Mouse (Mus musculus) megakaryocyte, adult 5-6 weeks (primary cell): ENCODE measurements at regions not wholly inside any gene's neighbourhood (a gene's known extent, or its start where the extent isn't known, plus 50 kb on each side); places are given as distances from the start of the nearest gene placed in this dataset.
"Not testable (repeated sequence)": the region's sequence is repeated elsewhere in the genome, so short reads cannot be mapped to it uniquely, and the experiment has no call there.

Experiments
- ATAC-seq: 2 replicates; pipeline ENCODE4 v1.8.0; 2016; ENCODE audit warnings: mild to moderate bottlenecking, inconsistent platforms; ENCODE audit not compliant: poor library complexity, severe bottlenecking

- no peak for ATAC-seq
Measured at GRCm38 (mm10) chr4:67378632-67379031, 551.2 kb downstream of the Tlr4 start.

DNA sequence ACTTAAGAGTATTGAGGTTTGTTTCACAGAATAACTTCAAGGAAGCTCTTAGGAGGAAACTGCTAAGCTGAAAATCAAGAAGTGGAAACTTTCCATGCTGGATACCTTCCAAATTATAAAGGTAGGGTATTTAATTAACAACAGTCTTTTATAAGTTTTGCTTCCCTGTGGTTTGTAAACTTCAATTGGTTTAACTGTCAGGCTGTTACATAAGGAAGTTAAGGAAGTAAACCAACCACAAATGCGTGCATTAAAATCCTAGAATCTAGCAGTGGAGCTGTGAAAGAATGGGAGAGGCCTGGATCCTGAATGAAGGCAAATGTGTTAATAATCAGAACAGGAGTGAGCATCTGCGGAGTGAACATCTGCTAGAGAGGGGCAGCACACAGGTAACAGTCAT is 560.5 kb downstream of the Tlr4 start:
- no peak for ATAC-seq

GRCm38 (mm10) chr4:67402977-67403376 is 575.6 kb downstream of the Tlr4 start:
- ATAC-seq = no peak

GRCm38 (mm10) chr4:67424064-67424463 is 596.7 kb downstream of the Tlr4 start:
- no peak for ATAC-seq

- ATAC-seq = no peak
Measured at GRCm38 (mm10) chr4:67425712-67426111, 598.3 kb downstream of the Tlr4 start.

DNA sequence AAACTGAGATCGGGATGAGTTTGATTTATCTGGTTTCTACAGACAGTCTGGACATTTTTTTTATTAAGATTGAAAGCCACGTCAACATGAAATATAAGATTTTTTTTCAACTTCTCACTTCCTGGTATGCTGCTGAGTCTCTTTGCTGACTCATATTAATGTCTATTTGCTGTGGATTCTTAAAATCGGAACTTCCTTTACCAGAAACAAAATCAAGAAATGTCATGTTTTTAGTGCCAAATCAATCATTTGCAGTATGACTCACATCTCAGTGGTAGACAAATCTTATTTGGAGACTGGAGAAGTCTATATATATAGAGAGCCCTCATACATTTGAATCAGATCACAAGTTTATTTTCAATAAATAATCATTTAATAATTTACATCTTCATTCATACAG is 620.5 kb downstream of the Tlr4 start:
- no peak for ATAC-seq

- not testable (repeated sequence) for ATAC-seq
Measured at GRCm38 (mm10) chr4:67459871-67460270, 632.5 kb downstream of the Tlr4 start.

- 0 out of 2 replicates have a peak, but pooled peaks have one; percentile 49 for ATAC-seq
Measured at GRCm38 (mm10) chr4:67473034-67473433, 645.6 kb downstream of the Tlr4 start.

GRCm38 (mm10) chr4:67477264-67477845 is 650.0 kb downstream of the Tlr4 start:
- ATAC-seq = peak; percentile 69

DNA sequence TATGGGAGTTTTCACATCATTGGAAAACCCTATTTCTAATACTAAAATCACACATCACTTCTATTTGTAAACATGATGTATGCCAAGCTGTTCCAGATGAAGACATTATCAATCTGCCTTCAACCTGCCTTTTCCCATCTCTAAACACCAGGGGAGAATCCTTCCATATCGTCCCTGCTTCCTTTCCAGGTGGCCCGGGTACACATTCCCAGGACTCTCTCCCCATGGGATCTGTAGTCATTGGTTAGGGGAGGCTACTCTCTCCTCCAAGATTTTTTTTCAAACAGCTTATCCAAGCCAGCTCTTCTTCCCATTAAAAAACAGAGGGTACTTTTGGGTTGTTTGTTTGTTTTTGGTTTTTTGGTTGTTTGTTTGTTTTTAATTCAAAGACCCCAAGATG is 650.7 kb downstream of the Tlr4 start:
- ATAC-seq = no peak

DNA sequence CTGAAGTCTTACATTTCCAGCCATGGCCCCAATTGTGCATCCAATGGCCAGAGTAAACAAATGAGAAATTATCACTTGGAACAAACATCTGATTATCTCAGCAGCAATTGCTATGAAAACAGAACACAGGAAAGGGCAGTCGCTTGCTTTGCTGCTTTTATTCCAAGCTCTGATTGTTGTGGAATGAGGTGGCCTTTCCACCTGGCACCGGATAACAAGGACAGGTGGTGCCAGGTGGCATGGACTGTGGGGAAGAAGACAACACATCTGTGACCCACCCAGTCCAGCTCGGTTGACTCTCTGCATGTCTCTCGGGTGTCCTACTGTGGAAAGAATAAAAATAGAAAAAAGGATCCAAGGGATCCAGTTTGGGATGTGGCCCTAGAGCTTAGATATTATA is 694.9 kb downstream of the Tlr4 start:
- ATAC-seq = no peak

GRCm38 (mm10) chr4:67523158-67523557 is 695.8 kb downstream of the Tlr4 start:
- ATAC-seq = no peak

DNA sequence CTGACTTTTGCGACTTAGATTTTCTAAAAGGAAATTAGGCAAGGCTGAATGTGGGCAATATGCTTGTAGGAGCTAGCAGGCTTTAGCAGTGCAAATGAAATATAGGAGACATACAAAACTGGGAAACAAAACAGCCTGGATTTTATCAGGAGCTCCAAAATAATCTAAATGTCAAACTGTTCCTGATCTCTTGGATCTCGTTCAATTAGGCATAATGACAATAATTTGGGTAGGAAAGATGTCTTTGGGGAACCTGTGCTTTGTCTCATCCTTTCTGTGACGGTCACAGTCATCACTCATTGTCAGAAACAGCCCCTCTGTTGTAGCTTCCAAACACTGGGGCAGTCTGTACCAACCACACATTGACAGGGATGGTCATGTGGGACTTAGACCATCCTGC is 702.2 kb downstream of the Tlr4 start:
- ATAC-seq = no peak

GRCm38 (mm10) chr4:67539466-67539865 is 712.1 kb downstream of the Tlr4 start:
- ATAC-seq = no peak

DNA sequence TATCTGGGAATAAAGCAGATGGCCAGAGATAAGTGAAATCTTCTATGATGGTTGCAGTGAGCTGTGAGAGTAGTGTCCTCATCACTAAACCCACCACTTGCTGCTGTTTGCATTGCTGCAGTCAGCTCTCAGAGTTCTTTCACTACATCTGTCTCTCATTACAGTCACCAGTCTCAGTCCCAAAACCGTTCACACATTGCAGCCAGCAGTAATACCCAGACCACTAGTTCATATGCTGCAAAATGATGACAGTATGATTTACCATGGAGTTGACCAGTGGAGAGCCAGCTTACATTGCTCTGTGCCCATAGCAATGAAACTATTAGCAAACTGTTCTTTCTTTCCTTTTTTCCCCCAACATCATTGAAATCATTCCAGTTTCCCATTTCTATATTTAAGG is 718.6 kb downstream of the Tlr4 start:
- no peak for ATAC-seq

DNA sequence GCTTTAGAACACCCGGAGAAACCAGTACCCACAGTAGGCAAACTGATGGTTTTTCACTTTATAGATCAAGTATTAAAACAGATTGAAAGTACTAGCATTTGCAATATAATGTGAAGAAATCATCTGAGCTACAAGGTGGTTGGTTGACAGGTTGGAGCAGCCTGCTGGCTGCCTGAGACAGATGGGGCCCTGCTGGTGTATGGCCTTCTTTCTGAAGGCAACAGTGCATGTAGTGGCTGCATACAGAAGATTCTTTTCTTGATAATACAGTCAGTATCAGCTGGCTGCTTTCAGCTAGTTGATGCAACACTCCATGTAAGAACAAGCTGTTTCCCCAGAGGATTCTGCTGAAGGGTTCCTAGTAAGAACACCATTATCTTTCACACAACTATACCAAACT is 720.6 kb downstream of the Tlr4 start:
- ATAC-seq = no peak

GRCm38 (mm10) chr4:67553511-67553910 is 726.1 kb downstream of the Tlr4 start:
- ATAC-seq = no peak

GRCm38 (mm10) chr4:67574816-67575215 is 747.4 kb downstream of the Tlr4 start:
- ATAC-seq = no peak

DNA sequence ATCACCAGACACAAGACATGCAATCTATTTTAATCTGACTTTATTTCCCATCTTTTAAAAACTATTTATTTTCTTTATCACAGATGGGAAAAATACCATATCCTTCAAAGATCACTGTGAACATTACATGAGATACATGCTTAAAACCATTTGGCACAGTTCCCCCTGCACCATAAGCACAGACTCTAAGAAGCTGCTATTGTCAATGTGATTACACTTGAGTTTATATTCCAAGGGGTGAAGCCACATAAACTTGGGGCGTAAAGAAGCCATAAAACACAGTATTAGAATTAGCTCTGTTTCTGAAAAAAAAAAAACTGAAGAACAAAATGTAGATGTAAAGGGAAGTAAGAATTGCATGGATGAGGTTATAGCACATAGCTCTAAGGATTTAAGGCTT is 762.1 kb downstream of the Tlr4 start:
- no peak for ATAC-seq

DNA sequence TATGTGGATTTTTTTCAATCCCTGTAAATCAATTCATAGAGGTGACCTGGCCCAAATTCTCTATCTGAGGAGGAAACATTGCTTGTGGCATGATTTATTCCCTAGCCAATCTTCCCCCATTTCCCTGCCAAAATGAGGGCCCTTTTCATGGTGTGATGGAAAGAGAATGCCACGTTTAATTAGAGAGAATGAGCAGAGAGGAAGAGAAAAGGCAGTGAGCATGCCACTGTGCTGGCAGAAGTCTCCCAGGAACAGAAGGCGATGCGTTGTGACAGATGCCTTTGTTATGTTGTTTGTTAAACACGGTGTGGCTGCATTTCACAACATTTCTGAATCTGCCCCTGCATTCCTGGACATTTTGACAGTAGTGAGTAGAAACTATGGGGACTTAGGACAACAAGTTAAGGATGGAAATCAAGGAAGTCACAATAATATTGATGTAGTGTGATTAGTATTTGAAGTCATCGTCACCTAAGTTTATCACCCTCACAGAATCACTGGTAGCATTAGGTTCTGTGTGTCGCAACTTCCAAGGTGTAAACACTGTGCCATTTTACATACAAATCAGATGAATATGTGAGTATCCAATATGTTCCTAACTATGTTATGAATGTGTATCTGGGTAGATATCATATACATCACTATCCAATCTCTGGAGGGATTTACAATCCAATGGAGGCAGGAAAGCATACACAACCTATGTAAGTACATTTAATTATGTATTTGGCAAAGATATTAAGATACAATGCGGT is 762.8 kb downstream of the Tlr4 start:
- ATAC-seq = no peak

DNA sequence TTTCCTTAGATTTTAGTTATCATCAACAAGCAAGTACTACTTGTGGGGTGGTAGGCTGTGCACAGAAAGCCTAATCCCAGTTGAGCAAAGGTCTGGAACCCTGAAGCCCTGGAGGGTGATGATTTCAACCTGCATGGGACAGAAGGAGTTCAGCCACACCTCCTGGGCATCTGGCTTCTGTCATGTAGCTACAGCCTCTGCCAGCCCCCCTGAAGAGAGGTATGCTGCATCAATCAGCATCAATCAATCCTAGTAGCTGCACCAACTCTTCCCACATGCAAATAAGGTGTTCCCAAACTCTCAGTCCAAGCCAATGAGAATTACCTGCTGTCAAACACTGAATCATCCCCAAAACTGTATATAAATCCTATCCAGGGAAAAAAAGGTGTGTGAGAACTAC is 779.8 kb downstream of the Tlr4 start:
- ATAC-seq = no peak

GRCm38 (mm10) chr4:67614486-67615067 is 787.2 kb downstream of the Tlr4 start:
- no peak for ATAC-seq
